Mouse (Mus musculus) c-Kit-positive CD71-negative TER-119-negative erythroid progenitor cells, embryonic 14.5 days (primary cell): Measurements from ENCODE around the gene Plagl1.
A peak's percentile ranks its signal among the peaks of the same experiment; 100 is the strongest.
"Not testable (repeated sequence)": the region's sequence is repeated elsewhere in the genome, so short reads cannot be mapped to it uniquely, and the experiment has no call there.

Experiments
- DNase-seq: peaks from one replicate; pipeline ENCODE4 v3.0.0-alpha.2; 2013; ENCODE audit warnings: low read depth

Plagl1 gene

GRCm38 (mm10) chr10:13060021-13060668, at the start of gene Plagl1:
Plagl1 (plus strand) TSS chr10:13060504.
- DNase-seq, result no peak

DNA sequence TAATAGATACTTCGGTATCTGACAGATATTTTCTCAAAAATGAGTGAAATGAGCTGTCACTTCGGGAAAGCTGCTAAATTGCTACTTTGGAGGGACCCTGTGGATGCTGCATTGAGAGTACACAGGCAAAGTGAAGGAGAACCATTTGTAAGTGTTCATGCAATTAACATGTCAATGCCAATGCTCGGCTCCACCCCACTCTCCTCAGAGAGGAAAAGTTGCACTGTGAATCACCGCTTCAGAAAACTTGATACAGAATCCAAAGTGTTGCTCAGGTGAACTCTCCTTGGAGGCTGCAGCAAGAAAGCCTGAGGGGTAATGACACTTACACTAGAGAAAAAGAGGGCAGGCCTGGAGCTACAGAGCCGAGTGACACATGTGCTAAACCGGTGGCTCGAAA, 46.3 kb upstream of the Plagl1 start:
- DNase-seq, result no peak

GRCm38 (mm10) chr10:13016573-13016972, 43.7 kb upstream of the Plagl1 start:
- DNase-seq, result peak; percentile 61

- DNase-seq, result no peak
Observed at GRCm38 (mm10) chr10:13018510-13018909, 41.8 kb upstream of the Plagl1 start.

- no peak for DNase-seq
Observed at GRCm38 (mm10) chr10:13019026-13019425, 41.3 kb upstream of the Plagl1 start.

DNA sequence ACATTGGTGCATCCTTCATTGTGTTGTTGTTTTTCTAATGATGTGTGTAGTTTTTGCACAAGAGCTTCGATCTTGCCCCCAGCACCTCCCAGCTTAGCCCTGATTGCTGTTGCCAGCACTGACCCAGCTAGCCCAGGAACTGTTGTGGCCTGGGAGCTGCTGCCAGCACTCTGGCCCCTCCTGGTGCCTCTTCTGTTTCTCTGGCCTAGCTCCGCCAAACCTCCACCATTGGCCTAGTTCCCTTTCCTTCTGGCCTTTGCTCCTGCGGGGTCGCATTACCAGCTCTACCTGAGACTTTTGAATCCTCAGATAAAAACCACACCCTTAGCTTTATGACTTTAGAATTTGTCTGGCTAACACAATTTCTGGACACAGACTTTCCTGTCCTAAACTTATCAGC, 38.2 kb upstream of the Plagl1 start:
- DNase-seq, result no peak

DNA sequence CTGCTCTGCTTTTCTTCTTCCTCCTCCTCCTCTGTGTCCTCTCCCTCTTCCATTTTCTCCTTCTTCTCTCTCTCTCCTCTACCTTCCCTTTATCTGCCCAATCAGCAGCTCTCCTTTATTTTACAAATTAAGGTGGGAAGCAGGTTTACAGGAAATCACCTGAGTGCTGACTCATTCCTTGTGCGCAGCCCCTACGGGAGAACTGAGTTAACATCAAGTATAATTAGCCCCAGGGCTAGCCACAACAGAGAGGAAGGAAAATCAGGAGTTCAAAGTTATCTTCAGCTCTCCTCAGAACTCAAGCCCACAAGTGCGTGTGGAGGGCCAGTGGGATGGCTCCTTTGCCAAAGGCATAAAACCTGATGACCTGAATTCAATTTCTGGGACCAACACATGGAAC, 36.3 kb upstream of the Plagl1 start:
- DNase-seq, result not testable (repeated sequence)

- DNase-seq, result no peak
Observed at GRCm38 (mm10) chr10:13027702-13028101, 32.6 kb upstream of the Plagl1 start.

GRCm38 (mm10) chr10:13028215-13028614, 32.1 kb upstream of the Plagl1 start:
- no peak for DNase-seq

DNA sequence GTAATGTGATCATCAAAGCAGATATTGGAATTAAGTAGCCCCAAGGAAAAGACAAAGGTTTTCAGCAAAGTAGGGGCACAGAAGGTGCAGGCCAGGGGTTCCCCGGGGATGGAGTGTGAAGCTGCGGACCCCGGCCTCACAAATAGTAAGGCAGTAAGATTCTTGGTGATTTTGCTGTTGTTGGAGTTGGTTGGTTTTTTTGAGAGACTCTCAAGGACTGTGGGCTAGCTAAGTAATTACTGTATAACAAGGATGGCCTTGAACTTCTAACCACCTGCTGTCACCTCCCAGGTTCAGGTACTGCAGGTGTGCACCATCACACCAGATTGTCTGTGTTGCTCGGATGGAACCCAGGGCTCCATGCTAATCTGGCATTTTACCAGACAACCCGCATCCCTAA, 30.9 kb upstream of the Plagl1 start:
- no peak for DNase-seq

DNA sequence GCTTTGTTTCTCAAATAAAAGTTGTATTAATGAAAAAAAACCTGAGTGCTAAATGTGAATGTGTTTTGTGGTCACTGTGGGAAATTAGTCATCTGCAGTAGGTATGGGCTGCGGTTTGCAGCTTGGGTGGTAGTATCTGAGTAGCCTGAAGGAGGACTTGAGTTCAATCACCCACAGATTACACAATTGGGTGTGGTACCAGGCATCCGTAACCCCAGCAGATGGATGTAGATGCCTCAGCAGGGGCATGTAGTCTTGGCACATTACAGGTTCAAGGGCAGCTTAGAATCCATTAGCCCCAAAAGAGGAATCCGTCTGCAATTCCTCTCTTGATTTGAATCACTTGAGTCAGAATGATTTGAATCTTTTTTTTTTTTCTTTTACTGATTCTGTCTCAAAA, 25.0 kb upstream of the Plagl1 start:
- DNase-seq, result no peak

DNA sequence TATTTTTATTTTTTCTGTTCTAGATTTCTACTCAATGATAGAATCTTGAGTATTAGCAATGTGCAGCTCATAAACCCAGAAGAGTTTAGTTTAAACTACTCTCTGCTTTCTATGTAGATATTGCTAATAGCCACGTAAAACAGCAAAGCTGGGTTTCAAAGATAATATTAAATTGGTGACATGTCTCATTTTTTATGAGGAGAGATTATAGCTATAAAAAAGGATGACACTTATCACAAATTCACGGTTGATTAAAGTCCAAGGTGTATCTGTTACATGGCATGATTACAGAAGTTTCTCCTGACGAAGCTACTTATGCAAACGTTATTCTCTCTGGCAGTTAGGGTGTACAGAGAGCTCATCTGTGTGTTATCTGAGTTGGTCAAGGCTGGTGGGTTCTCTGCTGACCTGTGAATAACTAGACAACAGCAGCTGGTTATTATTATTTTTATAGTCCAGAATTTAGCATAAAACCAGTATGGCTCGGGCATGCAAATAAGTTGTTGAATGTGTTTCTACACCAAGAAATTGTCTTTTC, 20.6 kb upstream of the Plagl1 start:
- no peak for DNase-seq

- no peak for DNase-seq
Observed at GRCm38 (mm10) chr10:13044659-13045058, 15.6 kb upstream of the Plagl1 start.

DNA sequence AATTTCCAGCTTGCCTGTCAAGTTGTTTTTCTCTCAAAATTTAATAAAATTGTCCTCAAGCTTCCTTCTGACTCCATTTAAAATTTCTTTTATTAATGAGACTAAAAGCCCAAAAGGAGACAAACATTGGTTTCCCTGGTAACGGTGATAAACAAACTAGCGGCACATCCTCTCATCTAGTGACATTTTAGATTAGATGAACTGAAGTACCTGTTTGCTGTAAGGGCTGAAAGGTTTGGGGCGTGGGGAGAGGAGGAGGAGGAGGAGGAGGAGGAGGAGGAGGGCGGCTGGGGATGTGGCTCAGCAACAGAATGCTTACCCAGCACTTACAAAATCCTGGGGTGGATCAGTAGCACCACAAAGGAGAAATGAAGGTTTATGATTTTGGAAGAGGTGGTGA, 12.5 kb upstream of the Plagl1 start:
- no peak for DNase-seq

DNA sequence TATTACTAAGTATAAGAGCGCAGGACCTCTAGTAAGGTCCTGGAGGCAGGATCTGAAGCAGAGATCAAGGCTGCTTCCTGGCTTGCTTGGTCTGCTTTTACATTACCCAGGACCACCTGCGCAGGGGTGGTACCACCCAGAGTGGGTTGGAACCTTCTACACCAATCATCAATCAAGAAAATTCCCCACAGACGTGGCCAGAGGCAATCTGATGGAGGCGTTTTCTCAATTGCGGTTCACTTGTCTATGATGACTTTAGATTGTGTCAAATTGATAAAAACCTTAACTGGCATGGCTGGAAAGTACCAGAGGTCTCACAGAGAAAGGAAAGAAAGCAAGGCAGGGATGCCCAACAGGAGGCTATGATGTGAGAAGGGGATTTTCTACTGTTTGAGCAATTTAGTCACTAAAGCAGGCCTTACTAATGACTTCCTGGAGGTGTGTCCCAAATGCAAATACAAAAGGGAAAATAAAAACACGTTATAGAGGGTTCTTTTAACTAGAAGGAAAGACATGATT, 3.4 kb upstream of the Plagl1 start:
- DNase-seq, result no peak

DNA sequence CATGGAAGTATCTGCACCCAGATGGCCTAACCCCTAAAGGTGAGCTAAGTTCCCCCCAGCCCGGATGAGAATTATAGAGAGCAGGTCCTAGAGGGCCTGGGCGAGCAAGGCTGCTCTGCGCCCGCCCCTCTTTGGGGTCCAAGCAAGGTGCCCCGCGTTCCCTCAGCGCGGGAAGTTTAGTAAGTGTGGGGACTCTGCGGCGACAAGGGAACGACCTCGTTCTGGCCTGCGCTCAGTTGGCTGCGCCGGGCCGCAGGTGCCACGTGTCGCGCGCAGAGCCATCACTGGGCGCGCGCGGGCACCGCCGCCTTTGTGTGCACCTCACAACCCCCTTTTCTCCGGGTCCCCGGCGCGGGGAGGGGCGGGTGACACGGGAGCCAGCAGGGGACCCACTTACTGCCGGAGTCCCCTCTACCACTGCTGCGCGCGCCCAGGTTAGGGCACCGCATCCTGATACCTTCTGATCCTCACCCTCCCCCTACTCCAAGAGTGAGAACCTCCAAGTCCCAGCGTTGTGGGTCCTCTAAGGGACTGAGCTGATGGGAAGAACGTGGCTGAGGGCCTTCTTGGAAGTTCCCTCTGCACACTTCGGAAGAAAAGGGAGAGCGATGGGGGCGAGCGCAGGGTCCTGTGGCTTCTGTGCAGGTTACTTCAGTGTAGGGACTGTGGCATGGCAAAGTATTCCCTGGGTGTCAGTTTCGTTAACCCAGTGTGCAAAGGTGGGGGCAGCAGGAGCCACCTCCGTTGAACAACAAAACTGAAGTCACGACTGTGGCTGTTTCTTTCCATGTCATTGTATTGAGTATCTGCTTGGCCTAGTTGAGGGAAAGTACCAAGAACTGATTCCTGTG, 742 bp downstream of the Plagl1 start:
- no peak for DNase-seq

DNA sequence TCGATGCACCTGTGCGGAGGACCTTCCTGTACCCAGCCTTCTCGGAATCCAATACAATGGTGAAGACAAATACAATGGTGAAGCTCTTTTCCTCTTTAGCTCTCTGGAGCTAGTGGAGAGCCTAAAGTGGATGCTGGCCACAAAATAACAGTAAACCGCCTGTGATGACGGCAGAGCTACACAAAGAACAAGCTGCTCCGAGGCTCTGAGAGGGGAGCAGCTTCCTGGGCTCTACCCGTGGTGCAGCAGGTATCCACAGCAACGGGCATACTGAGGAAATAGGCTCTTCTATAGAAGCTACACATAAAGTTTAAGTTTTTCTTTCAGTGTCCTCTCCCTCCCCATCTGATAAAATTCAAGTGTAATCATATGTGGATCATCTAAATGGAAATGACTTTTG, 2.1 kb downstream of the Plagl1 start:
- DNase-seq, result no peak

GRCm38 (mm10) chr10:13063457-13063856, 3.2 kb downstream of the Plagl1 start:
- no peak for DNase-seq

DNA sequence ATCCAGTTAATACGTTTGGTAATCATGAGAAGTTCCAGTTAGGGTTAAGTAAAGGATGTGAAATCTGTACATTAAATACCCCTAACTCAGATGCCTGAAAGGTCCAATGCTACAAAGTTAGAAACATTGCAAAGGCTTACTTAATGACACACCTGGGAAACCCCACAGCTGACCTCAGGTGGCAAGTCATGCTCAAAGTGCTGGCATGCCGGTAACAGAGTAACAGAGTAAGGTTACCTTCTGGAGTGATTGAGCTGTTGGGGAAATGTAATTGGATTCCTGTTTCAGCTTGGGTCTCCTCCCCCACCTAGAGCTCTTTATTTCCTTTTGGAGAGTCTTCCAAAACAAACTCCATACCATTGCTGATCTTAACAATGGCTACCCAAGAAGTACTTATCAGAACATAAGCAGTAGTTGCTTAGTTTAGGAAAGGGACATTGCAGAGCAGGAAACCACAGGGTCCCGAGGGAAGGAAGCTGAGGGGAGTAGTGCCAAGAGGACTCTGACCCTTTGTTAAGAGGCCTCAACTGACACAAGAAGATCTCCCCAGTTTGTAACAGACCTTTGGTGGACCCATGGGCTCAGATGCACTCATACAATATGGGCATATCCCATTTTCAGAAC, 4.9 kb downstream of the Plagl1 start:
- DNase-seq, result no peak

DNA sequence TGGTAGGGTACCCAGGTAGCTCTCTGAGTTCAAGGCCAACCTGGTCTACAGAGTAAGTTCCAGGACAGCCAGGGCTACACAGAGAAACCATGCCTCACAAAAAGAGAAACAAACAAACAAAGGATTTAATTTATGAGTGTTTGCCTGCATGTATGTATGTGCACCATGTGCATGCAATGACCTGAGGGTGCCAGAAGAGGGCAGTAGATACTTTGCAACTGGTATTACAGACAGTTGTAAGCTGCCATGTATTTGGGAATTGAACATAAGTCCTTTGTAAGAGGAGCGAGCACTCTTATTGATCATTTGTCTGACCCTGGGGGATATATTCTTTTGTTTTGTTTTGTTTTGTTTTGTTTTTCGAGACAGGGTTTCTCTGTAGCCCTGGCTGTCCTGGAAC, 10.7 kb downstream of the Plagl1 start:
- DNase-seq, result no peak

DNA sequence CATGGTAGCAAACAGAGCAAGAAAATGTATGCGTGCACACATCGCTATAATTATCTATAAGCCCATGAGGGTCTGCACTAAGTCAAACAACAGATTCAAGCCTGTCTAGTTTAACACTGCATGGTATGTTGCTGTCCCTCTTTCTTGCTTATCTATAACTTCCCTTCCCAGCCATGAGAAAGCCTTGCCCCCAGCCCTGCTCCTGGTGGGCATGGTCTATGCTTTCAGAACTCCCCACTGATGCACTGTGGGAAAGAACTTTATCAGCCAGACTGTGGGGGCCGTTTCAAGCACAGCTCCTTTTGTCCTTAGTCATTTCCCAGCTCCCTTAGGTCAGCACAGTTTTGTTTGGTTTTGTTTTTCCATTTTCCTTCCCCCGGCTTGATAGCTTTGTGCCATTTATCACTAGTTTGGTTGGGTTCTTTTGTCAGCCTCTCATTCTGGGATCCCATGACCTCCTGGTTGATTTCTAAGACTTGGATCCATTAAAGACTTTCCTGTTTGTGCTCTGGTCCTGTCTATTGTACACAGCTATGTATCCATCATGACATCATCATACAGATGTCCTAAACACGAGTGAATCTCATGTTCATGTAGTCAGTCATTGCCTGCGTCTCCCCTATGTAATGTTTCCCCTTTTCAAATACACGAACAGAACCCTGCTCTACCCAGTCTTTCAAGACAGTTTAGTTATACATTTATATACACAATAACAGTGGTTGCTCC, 16.7 kb downstream of the Plagl1 start:
- no peak for DNase-seq

DNA sequence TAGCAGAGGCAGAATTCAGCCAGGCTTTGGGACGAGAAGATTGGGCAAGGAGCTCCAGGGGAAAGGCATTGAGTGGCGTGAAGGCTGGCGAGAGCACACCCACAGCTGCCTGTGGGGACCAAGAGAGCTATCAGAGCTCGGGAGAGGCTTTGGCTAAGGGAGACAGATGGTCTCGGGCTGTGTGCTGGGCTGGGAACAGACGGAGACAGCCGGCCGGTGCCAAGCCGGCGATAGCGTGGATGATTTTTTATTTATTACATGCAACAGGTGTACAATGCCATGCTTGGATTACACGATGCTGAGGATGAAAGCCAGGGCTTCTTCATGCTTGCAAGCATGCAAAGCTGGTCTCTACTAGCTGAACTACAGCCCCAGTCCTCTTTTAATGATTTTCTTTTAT, 22.2 kb downstream of the Plagl1 start:
- no peak for DNase-seq
